Mouse (Mus musculus) adrenal gland, postnatal 10 days (tissue): ENCODE measurements around the gene Omg. TPM values are rescaled to one million over a fixed set of nuclear protein-coding genes. Genes with fewer than 3 reads are reported as not detected.

Source experiments
- DNase-seq: peaks from one replicate; pipeline ENCODE4 v3.0.0; 2021; ENCODE audit warnings: mixed read lengths
- long read RNA-seq, 2 experiments: library from polyadenylated mRNA; stranded (forward); transcript quantifications; one replicate each; pipeline ENCODE4 v2.0.0; 2021
- total RNA-seq, 2 experiments: library from RNA; stranded (reverse); gene quantifications; 2 replicates each; pipeline ENCODE4 v1.2.3; 2021

Omg gene
- total RNA-seq, result 1 to 10 TPM; 4.9 to 5.4 TPM
- long read RNA-seq, experiment 1, partial matches to known transcripts, result 0 of 3 reads
- long read RNA-seq, experiment 1, other reads (novel, unspliced or antisense), result 2 of 3 reads
- long read RNA-seq, experiment 2, partial matches to known transcripts, result 0 of 1 reads
- long read RNA-seq, experiment 2, other reads (novel, unspliced or antisense), result 0 of 1 reads

- DNase-seq, result peak; percentile 22
These were observed at the start of gene Omg for GRCm38 (mm10) chr11:79503845-79504244. TSS of gene Omg (minus strand) at chr11:79504084.

- DNase-seq, result no peak
These were observed 48.7 kb upstream of the Omg start for GRCm38 (mm10) chr11:79552622-79553021.

- no peak for DNase-seq
These were observed 32.4 kb upstream of the Omg start for GRCm38 (mm10) chr11:79536293-79536692.

- no peak for DNase-seq
These were observed 31.7 kb upstream of the Omg start for GRCm38 (mm10) chr11:79535554-79535953.

GRCm38 (mm10) chr11:79533950-79534690 lies 30.2 kb upstream of the Omg start:
- DNase-seq, result peak; percentile 59

GRCm38 (mm10) chr11:79533311-79533710 lies 29.4 kb upstream of the Omg start:
- no peak for DNase-seq

- no peak for DNase-seq
These were observed 27.6 kb upstream of the Omg start for GRCm38 (mm10) chr11:79531485-79531884.

- DNase-seq, result no peak
These were observed 26.9 kb upstream of the Omg start for GRCm38 (mm10) chr11:79530774-79531173.

GRCm38 (mm10) chr11:79530333-79530761 lies 26.5 kb upstream of the Omg start, which contains the start of the genes Evi2 and Evi2a:
TSS of gene Evi2 (minus strand) at chr11:79530589.
TSS of gene Evi2a (minus strand) at chr11:79530609.
- DNase-seq, result no peak

- DNase-seq, result no peak
These were observed 25.9 kb upstream of the Omg start for GRCm38 (mm10) chr11:79529736-79530135.

GRCm38 (mm10) chr11:79529226-79529625 lies 25.3 kb upstream of the Omg start:
- no peak for DNase-seq

- no peak for DNase-seq
These were observed 24.7 kb upstream of the Omg start for GRCm38 (mm10) chr11:79528601-79529000.

- no peak for DNase-seq
These were observed 24.0 kb upstream of the Omg start for GRCm38 (mm10) chr11:79527739-79528384.

GRCm38 (mm10) chr11:79527015-79527738 lies 23.3 kb upstream of the Omg start:
- DNase-seq, result peak; percentile 39

- DNase-seq, result no peak
These were observed 22.7 kb upstream of the Omg start for GRCm38 (mm10) chr11:79526549-79526948.

GRCm38 (mm10) chr11:79524310-79524575 lies 20.4 kb upstream of the Omg start:
- no peak for DNase-seq

GRCm38 (mm10) chr11:79523560-79524309 lies 19.9 kb upstream of the Omg start, which contains the start of gene Evi2b:
TSS of gene Evi2b (minus strand) at chr11:79523762.
- DNase-seq, result no peak

GRCm38 (mm10) chr11:79522944-79523343 lies 19.1 kb upstream of the Omg start:
- no peak for DNase-seq

GRCm38 (mm10) chr11:79521930-79522329 lies 18.0 kb upstream of the Omg start:
- no peak for DNase-seq

GRCm38 (mm10) chr11:79520772-79521171 lies 16.9 kb upstream of the Omg start:
- DNase-seq, result no peak

GRCm38 (mm10) chr11:79519878-79520291 lies 16.0 kb upstream of the Omg start:
- no peak for DNase-seq

- DNase-seq, result no peak
These were observed 15.4 kb upstream of the Omg start for GRCm38 (mm10) chr11:79519299-79519698.
